Mouse (Mus musculus) yolk sac, embryonic 10.5 days (tissue): ENCODE measurements around the gene Calm3.
A peak's percentile ranks its signal among the peaks of the same experiment; 100 is the strongest.

ENCODE experiments used
- DNase-seq: peaks from one replicate; pipeline ENCODE4 v3.0.0-alpha.2; 2017; ENCODE audit warnings: low spot score

Gene Calm3

DNA sequence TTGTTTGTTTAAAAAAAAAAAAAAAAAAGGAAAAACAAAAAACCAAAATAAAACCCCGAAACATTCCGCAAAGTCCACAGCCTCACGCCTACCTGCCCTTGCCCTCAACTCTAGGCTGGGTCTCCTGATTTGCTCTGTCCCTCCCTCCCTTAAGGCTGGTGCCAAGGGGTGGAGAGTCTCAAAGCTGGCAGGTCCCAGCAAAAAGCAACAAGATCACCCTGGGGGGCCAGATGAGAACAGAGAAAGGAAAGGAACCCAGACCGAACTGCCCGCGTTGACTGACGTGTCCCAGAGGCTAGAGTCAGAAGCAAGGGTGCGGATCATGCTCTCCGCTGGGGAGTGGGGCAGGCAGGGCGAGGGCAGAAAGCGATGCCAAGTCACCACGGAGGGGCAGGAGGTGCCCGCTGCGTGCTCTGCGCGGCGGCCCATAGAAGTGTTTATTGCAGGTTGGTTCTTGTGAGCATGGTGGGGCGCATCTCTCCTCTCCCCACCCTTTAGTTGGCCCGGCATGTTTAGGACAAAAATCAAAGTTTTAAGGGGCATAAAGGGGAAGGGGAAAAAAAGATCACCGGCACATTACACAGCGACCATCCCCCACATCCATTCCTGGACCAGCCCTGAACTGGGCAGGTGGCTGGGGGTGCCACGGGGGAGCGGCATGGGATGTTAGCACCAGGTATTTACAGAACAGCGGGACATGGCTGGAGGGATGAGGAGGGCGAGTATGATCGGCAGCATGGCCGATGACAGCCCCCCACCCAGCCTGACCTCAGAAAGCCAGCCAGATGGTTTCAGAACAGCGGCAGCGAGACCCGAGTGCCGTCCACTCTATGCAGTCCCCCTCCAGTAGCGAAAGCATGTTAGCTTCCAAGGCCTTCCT lies 8.2 kb downstream of the Calm3 start:
- no peak for DNase-seq

DNA sequence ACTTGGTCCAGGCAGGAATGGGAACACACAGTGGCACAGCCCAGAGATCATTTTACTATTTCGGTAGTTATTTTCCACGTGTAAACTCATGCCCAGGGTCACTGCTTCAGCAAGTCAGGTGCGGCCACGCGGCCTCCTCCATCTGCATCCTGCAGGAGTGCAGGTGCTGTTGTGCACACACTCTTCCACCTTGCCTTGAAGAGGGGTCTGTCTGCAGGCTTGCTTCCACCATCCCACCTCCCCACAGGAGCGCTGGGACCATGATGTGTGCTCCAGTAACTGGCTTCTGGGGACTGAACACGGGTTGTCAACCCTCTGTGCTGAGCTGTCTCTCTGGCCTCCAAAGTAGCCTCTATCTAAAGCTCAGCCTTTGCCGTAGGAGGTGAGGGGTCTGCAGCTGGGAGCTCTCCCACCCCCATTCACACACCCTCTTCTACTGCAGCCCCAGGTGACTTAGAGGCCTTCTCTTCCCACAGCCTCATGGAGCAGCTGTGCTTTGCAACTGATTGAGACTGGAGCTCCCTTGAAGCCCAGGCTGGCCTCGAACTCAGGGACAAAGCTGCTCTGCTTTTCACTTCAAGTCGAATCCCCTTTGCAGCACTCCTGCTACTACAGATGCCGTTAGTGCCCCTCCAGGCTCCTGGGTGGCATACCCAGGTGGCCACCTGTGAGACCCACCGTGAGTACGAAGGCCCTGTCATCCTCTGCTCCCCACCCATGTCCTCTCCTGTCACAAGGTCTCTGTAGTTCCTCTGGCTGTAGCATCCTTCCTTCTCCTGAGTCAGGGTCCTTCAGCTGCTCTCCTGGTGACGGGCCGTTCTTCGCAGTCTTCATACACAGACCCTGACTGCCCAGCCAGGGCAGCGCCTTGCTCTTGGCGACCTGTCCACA lies 9.2 kb downstream of the Calm3 start:
- no peak for DNase-seq

DNA sequence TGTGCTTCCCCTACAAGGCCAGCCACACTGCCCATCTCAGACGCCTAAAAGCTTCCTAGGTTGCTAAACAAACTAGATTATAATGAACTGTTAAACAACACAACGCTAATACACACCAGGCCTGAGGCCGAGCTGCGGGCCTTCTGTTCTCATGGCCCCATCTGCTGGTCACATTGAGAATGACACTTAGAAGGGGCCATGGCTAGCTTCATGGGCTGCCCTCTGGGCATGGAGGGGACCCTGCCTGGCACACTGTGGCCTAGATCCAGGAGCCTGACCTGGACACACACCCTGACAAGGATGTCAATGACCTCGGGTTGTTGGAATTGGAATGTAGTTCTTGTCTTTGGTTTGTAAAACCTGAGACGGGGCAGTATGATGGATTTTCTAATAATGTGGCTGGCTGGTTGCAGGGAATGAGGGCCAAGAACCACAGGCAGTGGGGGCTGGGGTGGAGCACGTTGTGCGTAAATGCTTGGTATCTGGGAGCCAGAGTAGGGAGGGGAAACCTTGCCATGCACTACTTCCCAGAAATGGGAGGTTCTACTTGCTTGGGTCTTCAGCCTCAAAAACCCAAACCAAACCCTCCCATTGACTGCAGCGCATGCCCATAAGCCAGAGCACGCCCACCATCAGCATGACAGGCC lies 10.0 kb downstream of the Calm3 start:
- DNase-seq, result peak; percentile 62

DNA sequence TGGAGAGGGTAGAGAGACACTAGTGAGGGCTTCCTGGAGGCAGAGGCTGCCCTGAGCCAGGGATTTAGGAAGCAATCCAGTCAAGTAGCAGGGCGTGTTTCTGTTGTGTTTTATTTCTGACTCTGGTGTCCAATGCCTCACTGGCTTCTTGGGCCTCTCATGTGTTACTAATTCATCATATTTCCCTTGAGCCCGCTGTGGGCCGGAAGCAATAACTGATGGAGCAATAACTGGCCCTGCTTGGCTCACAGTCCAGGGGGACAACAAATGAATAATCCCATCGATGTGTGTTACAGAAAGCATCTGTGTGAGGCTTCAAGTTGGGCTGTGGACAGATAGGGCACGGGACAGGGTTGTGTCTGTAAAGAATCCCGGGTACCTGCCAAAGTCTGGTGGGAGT lies 11.6 kb downstream of the Calm3 start:
- no peak for DNase-seq

DNA sequence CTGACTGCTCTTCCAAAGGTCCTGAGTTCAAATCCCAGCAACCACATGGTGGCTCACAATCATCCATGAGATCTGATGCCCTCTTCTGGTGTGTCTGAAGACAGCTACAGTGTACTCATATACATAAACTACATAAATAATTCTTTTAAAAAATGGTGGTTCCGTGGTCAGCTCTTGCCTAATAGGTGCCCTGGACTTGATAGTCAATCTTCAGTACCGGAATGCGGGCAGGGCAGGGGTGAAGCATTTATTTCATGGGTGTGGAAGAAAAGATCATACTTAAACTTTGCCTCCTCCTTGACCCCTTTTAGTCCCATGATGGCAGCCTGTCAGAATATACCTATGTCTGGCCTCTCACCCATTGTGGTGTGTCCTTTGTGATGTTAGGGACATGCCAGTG lies 12.0 kb downstream of the Calm3 start:
- no peak for DNase-seq

DNA sequence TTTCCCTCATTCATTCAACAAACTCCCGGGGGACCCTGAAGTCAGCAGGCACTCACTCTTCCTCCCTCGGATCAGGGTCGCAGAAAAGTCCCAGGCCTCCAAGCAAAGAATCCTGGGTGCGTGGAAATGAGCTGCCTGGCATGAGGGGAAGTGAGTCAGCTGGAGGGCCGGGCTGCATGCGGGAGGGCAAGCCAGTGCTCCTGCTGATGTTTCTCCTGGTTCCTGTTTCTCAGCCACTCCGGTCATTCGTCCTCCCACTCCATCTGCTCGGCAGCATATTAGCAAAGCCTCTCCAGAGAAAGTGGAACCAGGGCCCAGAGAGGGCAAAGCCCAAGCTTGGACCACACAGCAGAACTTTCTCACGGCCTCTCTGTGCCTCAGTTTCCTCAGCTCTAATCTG lies 14.0 kb downstream of the Calm3 start:
- no peak for DNase-seq

DNA sequence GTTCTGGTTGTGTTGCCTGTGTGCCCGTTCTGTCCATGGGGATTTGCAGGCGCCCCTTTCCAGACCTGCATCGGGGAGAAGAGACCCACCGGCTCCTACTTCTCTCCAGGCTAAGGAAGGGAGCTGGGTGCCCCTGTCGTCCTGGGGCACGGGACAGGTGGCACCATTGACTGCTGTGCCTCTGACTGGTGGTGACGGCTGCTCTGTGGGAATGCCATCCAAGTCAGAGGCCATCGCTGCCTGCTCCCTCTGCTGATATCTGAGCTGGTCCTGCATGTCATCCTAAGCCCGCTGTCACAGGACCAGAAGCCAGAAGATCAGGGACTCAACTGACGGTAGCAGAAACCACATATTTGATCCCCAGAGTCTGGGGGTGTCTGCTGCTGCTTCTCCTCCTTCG lies 15.1 kb downstream of the Calm3 start:
- no peak for DNase-seq

DNA sequence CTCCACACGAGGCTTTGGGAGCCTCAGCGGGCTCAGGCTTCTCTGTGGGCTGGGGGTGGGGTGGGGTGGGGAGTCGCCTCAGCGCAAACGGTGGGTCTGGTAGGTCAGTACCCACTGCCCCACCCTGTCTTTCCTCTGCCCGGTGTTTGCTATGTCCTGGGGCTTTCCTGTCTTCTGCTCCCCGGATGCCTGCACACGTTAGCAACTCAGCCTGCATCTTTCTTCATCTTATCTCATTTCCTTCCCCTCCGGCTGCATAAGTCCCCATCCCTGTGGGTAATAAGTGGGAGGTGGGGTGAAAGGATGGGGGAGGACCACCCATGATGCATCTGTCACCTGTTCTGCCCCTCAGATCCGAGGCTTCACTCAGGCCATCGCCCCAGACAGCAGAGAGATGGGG lies 15.5 kb downstream of the Calm3 start:
- DNase-seq, result no peak

DNA sequence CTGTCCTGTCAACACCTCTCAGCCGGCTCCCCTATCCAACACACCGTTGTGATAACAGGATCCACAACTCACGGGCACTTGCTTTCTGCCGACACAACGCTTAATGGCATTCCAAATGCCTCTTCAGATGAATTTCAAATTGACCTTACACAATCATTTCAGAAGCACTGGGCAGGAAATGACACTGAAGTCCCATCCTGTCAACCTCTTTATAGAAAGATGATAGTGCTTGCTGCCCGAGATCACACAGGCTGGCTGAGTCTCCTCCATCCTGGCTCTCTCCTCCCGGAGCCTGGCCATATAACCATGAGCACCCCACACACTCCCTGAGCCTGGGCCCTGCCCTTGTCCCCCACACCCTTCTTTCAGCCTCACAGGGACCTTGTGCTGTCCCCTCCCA lies 16.1 kb downstream of the Calm3 start:
- no peak for DNase-seq

DNA sequence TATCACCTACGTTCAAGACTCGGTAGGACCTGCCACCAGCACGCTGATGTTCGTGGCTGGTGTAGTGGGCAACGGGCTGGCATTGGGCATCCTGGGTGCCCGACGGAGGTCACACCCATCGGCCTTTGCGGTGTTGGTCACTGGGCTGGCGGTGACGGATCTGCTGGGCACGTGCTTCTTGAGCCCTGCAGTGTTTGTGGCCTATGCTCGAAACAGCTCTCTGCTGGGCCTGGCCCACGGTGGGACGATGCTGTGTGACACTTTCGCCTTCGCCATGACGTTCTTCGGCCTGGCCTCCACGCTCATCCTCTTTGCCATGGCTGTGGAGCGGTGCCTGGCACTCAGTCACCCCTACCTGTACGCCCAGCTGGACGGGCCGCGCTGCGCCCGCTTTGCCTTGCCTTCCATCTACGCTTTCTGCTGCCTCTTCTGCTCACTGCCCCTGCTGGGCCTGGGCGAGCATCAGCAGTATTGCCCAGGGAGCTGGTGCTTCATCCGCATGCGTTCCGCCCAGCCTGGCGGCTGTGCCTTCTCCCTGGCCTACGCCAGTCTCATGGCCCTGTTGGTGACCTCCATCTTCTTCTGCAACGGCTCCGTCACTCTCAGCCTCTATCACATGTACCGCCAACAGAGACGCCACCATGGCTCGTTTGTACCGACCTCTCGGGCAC lies 16.9 kb downstream of the Calm3 start:
- no peak for DNase-seq

DNA sequence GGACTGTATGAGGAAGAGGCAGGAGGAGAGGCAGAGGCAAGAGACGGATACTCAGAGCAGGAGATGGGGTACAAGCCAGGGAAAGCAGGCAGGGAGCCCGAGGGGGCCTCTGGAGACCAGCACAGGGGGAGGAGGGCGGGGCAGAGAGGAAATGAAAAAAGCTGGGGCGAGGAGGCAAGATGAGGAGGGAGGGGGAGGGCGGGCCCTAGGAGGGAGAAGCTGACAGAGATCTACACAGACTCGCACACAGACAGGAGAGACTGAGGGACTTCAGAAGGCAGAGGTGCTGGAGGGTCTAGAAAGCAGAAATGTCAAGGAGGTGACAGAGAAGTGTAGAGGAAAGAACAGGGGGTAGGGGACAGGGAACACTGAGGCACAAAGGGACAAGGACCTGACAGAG lies 17.6 kb downstream of the Calm3 start, which contains the start of gene Ptgir:
TSS of gene Ptgir (plus strand) at position 210 of the 400 bp plus-strand sequence.
- DNase-seq, result no peak

DNA sequence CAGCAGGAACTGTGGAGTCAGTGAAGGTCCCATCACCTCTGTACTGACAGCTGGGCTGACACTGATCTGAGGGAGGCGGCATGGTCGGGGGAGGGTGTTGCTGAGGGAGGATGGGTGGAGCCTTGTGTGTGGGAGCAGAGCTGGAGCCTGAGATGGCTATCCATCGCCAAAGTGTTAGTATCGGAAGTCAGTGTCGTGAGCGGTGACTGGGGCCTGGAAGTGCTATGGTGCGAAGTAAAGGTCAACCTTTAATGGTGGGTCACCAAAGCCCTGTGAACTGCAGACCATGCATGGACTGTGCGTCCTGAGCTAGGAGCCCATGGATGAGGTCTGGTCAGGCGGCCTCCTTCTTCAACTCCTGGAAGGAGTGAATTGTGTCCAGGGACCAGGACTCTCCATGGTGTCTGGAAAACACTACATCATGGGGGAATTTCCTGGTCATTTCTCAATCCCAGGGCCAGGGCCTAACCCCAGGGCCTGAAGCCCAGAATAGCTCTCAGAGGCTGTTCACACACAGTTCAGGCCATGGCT lies 18.4 kb downstream of the Calm3 start:
- no peak for DNase-seq

DNA sequence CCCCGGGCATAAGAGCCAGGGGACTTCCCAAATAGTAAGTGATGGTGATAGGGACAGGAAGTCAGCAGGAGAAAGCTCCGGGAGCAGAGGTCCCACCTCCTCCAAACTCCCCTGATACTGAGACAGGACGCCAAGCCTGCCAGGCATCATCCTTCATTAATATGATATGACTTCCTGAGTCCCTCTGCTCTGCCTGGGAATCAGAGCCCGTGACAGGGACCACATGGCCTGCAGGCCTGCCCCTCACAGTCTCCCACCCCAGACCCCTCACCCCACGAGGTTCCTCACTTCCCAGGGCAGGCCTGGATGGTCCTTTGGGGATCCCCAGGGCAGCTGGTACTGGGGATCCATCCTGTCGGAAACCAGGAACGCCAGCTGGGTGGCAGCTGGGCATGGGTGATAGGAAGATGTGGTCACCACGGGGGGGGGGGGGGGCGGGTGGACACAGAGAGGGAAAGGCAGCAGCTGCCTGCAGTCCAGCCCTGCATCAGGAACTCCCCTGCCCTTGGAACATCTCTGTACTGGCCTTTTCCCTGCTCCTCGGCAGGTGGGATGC lies 19.7 kb downstream of the Calm3 start:
- DNase-seq, result no peak

DNA sequence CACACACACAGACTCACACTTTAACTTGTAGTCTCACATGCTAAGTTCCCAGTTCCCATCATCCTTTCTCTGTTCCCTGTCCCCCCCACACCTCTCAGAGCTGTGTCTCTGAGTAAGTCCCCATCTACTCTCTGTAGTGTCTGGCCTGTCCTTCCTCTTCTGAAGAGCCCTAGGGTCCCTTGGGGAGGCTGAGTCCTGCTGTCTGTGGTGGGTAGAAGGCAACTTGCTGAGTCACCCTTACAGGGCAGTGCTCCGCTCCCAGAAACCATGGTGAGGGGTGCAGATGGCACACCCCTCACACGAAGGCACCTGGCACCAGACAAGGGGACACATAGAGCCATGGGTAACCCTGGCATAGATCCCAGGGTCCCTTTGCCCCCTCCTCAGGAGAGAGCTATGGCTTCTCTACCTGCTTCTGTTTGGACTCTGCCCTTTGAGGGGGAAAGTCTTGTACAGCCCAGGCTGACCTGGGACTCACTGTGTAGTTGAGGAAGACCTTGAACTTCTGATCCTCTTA lies 20.4 kb downstream of the Calm3 start:
- no peak for DNase-seq

DNA sequence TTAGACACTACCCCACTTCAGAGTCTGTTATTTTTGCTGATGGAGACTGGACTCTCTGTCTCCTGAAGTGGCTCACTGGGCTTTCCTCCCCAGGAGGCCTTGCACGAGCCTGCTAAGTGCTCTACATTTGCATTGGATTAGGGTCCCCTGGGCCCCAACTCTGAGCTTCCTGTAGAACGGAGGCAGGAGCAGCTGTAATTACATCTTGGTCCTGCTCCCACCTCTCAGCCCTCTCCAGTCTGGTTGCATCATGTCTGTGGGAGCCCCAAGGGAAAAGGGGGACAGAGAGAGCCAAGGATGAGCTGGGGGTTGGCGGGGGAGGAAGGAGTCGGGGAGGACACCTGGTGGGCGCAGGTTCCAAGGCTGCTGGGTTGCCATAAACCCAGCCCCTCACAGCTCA lies 23.4 kb downstream of the Calm3 start:
- no peak for DNase-seq

DNA sequence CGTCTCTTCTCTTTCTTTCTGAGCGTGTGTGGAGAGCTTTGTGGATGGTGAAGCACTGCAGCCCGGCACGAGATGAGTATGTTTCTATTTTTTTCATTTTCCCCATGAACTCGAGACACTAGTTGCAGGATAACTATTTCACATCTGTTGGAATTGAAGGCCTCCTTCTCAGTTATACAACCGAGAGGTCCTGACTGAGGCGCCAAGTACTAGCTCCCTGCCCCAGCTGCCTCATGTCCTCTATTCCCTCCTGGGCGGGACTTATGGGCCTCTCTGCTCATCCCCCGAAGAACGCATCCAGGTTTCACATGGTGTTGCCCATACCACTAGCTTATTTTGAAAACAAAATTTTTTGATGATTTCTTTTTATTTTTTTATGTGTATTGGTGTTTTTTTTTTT lies 28.4 kb downstream of the Calm3 start:
- no peak for DNase-seq

DNA sequence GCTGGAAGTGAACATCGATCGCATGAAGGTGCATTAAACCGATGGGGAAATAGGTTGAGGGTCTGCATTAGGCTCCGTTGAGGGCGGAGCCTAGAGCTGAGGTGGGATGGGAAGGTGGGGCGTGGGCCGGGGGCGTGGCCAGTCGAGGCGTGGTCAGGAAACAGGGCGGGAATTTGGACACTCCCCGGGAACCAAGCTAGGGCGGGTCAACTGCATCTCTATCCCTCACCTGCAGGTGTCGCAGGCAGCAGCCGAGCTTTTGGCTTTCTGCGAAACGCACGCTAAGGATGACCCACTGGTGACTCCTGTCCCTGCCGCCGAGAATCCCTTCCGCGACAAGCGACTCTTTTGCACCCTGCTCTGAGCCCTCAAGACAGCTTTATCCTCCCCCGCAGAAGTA lies 28.9 kb downstream of the Calm3 start:
- peak; percentile 60 for DNase-seq

DNA sequence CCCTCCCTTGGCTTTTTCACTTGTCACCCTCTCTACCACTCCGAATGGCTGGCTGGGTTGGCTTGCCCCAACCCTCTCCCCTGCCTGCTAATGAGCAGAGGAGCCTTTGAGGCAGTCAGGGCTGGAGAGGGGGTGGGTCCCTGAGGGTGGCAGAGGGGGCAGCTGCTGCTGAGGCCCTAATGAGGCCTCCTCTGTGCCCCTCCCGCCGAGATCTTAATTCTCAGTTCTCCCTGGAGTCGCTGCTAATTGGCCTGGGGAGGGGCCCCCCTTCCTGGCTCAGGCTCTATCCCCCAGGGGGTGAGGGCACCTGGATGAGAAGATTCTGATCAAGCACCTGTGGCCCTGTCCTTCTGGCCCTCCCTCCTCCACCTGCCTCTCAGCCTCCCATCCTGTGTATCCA lies 29.6 kb downstream of the Calm3 start:
- no peak for DNase-seq

DNA sequence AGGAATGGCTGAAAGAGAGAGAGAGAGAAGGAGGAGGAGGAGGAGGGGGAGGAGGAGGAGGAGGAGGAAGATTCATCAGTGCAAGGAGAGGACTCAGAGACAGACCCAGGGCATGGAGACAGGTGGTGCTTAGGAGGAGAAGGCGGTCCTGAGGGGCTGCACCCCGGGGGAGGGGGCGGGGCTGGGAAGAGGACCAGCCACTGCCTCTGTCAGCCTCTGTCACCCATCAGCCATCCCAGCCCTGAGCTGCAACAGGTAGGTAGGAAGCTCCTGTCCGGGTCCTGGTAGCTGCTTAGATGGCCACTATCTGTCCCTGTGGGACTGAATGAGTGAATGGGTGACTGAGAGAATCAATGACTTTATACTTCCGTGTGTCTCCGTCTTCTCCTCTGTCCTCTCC lies 30.3 kb downstream of the Calm3 start:
- no peak for DNase-seq

DNA sequence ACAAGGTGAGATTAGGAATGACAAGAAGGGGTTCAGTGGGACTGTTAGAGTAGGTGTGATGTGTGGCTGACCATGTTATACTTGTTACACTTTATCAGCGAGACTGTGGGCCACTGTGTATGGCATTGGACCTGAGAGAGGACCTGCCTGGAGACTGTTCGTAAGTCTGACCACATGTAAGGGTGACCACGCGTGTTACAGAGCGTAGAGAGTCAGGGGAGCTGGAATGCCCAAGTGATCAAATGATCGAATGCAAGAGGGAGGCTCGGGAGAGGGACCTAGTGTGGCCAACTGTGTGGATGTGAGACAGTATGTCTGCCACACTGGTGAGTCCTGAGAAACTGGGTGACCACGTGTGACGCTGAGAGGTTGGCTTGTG lies 31.6 kb downstream of the Calm3 start:
- no peak for DNase-seq

DNA sequence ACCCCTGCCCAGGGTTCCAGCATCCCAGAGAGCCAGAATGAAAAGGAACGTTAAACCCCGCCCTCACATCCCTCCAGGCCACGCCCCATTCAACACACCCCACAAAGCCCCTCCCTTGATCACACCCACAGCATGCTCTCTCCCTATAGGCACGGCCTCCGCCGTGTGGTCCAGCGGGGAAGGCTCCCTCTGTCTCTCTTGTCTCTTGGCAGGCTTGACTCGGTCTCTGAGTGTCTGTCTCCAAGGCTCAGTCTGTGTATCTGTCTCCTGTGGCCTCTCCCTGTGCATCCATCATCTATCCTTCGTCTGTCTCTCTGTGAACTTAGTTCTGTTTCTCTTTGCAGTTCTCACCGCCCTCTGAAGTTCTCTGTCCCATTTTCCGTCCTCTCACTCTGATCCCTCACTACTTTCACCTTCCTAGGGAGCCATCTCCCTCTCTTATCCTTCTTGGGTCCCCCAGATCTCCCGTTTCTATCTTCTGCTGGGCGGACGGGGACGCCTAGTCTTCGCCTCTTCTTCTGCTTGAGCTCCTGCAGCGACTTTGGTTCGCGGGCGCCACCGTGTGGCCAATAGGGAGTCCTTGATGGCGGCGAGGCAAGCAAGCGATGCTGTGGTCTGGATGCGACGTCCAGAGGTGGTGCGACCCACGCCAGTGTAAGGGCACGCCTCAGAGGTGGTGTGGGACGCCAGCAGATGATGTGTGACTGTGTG lies 32.1 kb downstream of the Calm3 start, which contains the start of gene Gng8:
TSS of gene Gng8 (plus strand) at position 146 of the 711 bp plus-strand sequence.
- DNase-seq, result peak; percentile 78
